Mouse (Mus musculus): ENCODE results near the gene Nos1. TPM values are rescaled to one million over a fixed set of nuclear protein-coding genes. Genes with fewer than 3 reads are reported as not detected.

Nos1 gene
- polyA plus RNA-seq, 2 experiments = 0.41 to 0.70 TPM

GRCm38 (mm10) chr5:117890871-117891270 lies 110.0 kb downstream of the Nos1 start:
- DNase-seq (ENCODE audit: low spot score) (no peak), ATAC-seq (ENCODE audit: low FRiP score, low read depth) (no peak)
- TF ChIP-seq POLR2A (IDR thresholded peaks at IDR 0.05; ENCODE audit: borderline replicate concordance, extremely low read depth, insufficient read depth, insufficient read length) = no peak
- H3K4me2 ChIP-seq (replicated peaks; ENCODE audit: low read depth, low read length, severe bottlenecking) = no peak overlapping the region
- H3K9me3 ChIP-seq (ENCODE audit: control insufficient read depth, low read length) = no peaks in the 10 kb centered on the region
- no peaks in the 10 kb centered on the region for H3K36me3 ChIP-seq (ENCODE audit: control insufficient read depth, insufficient read depth, low read length)
- WGBS = 74% methylated on average over 8 of the region's 8 CpGs
- H3K27me3 ChIP-seq (ENCODE audit: control insufficient read depth, insufficient read depth, low read length) = no peaks in the 10 kb centered on the region
- no peak overlapping the region for H3K27ac ChIP-seq (replicated peaks; ENCODE audit: low read depth, low read length)
- no peaks in the 10 kb centered on the region for H3K4me1 ChIP-seq (ENCODE audit: control insufficient read depth, insufficient read depth, low read length)
- no peak overlapping the region for H3K9ac ChIP-seq (ENCODE audit: low read depth, low read length, severe bottlenecking)
- no peak overlapping the region for H3K4me3 ChIP-seq (replicated peaks; ENCODE audit: low read length)

DNA sequence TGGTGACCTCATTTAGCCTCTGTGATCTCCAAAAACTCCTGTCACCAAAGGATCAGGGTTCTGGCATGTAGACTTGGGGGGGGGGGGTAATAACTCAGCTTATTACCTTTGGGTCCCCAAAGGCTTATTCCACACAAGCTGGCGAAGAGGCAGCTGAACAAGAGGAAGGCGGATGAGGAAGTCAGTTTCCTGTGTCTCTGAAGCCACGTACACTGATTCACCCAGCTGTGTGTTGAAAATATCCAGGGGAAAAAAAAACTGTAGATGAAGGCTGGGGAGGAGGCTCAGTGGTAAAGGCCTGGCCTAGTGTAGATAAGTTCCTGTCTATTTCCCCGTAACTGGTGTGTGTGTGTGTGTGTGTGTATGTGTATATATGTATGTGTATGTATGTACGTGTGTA lies 110.7 kb downstream of the Nos1 start:
- TF ChIP-seq POLR2A (IDR thresholded peaks at IDR 0.05; ENCODE audit: borderline replicate concordance, extremely low read depth, insufficient read depth, insufficient read length) = no peak
- Histone ChIP-seq H3K4me2 (replicated peaks; ENCODE audit: low read depth, low read length, severe bottlenecking) (no peak overlapping the region), H3K9ac (ENCODE audit: low read depth, low read length, severe bottlenecking) (no peak overlapping the region), H3K4me1 (ENCODE audit: control insufficient read depth, insufficient read depth, low read length) (no peaks in the 10 kb centered on the region), H3K36me3 (ENCODE audit: control insufficient read depth, insufficient read depth, low read length) (no peaks in the 10 kb centered on the region), H3K9me3 (ENCODE audit: control insufficient read depth, low read length) (no peaks in the 10 kb centered on the region), H3K27me3 (ENCODE audit: control insufficient read depth, insufficient read depth, low read length) (no peaks in the 10 kb centered on the region), H3K4me3 (replicated peaks; ENCODE audit: low read length) (no peak overlapping the region), H3K27ac (replicated peaks; ENCODE audit: low read depth, low read length) (no peak overlapping the region)
- ATAC-seq (ENCODE audit: low FRiP score, low read depth) (no peak), DNase-seq (ENCODE audit: low spot score) (no peak)
- WGBS = 77% methylated on average over 5 of the region's 5 CpGs

DNA sequence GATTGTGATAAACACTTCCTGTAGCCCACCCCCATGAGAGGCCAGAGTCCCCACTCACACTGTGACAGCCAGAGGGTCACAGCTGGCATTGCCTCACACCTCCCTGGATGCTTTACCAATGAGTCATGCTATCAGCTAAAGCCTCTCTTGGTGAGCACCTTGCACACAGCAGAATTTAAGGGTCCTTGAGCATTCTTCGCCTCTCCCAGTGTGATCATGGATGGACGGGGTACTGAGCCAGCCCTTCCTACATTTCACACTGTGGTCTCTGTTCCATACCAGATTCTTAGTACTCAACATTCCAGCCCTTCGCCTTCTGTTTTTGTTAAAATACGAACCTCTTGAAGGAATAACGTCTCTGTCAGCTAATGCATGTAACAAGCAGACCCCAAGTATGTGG lies 113.2 kb downstream of the Nos1 start:
- no peak for TF ChIP-seq POLR2A (IDR thresholded peaks at IDR 0.05; ENCODE audit: borderline replicate concordance, extremely low read depth, insufficient read depth, insufficient read length)
- H3K4me1 ChIP-seq (ENCODE audit: control insufficient read depth, insufficient read depth, low read length) = peaks cover 4% of the 10 kb centered on the region; the same call in 1 of the 2 replicates
- no peak for DNase-seq (ENCODE audit: low spot score)
- no peak overlapping the region for H3K4me3 ChIP-seq (replicated peaks; ENCODE audit: low read length)
- no peaks in the 10 kb centered on the region for H3K36me3 ChIP-seq (ENCODE audit: control insufficient read depth, insufficient read depth, low read length)
- no peak for ATAC-seq (ENCODE audit: low FRiP score, low read depth)
- no peak overlapping the region for H3K4me2 ChIP-seq (replicated peaks; ENCODE audit: low read depth, low read length, severe bottlenecking)
- no peaks in the 10 kb centered on the region for H3K9me3 ChIP-seq (ENCODE audit: control insufficient read depth, low read length)
- H3K27ac ChIP-seq (replicated peaks; ENCODE audit: low read depth, low read length) = no peak overlapping the region
- no peaks in the 10 kb centered on the region for H3K27me3 ChIP-seq (ENCODE audit: control insufficient read depth, insufficient read depth, low read length)
- 81% methylated on average over 5 of the region's 5 CpGs for WGBS
- no peak overlapping the region for H3K9ac ChIP-seq (ENCODE audit: low read depth, low read length, severe bottlenecking)

DNA sequence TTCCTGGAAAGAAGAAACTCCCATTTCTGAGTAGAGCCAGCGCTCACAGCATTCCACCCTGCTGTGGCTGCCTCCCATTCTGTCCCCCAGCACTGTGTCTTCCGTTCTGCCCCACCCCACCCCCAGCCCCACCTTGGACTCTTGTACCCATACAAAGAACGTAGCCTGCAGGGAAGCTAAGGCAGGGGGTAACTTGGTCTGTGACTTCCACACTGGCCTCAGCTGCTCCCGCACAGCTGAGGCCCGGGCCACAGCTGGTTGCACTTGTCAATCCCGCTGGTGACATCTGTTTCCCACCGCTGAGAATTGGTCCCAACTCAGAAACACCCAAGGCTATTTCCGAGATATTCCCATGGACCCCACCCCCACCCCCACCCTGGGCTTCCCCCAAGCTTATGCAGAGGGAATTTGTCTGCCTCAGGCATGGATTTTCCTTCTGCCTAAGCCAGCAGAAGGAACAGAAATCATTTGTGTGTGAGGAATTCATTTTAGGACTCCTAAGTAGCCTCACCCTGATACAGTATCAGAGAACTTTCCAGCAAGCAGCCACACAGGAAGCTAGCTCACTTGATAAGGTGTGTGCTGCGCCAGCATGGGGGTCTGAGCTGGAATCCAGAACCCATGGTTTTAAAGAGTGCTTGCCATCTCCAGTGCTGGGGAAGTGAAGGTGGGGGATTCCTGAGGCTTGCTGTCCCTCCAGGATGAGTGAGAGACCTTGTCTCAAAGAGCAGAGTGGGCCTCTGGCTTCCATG lies 117.4 kb downstream of the Nos1 start:
- ATAC-seq (ENCODE audit: low FRiP score, low read depth) (peak; percentile 82), DNase-seq (ENCODE audit: low spot score) (peak; percentile 54)
- TF ChIP-seq POLR2A (IDR thresholded peaks at IDR 0.05; ENCODE audit: borderline replicate concordance, extremely low read depth, insufficient read depth, insufficient read length) = no peak
- Histone ChIP-seq H3K4me3 (replicated peaks; ENCODE audit: low read length) (no peak overlapping the region), H3K9ac (ENCODE audit: low read depth, low read length, severe bottlenecking) (no peak overlapping the region), H3K4me1 (ENCODE audit: control insufficient read depth, insufficient read depth, low read length) (peaks cover 7% of the 10 kb centered on the region; the same call in 1 of the 2 replicates), H3K9me3 (ENCODE audit: control insufficient read depth, low read length) (no peaks in the 10 kb centered on the region), H3K27me3 (ENCODE audit: control insufficient read depth, insufficient read depth, low read length) (no peaks in the 10 kb centered on the region), H3K4me2 (replicated peaks; ENCODE audit: low read depth, low read length, severe bottlenecking) (no peak overlapping the region), H3K27ac (replicated peaks; ENCODE audit: low read depth, low read length) (no peak overlapping the region), H3K36me3 (ENCODE audit: control insufficient read depth, insufficient read depth, low read length) (no peaks in the 10 kb centered on the region)
- WGBS = 15% methylated on average over 9 of the region's 9 CpGs

DNA sequence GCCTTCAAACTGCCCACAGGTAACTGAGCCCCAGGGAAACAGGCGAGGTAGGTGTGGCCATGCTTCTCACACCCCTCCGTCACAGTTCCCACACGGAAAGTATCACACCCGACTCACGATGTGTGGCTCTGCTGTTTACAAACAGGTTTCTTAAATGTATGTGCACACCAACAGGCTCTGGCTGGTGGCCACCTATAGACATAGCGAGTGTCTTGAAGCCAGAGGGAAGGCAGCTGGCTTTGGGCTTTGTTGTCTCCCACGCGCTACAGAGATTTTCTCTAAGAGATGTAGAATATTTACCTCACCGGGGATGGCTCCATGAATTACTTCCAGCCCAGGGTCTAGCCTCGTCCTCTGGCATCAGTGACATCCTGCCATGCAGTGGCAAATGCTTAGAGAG lies 118.5 kb downstream of the Nos1 start:
- no peak overlapping the region for H3K27ac ChIP-seq (replicated peaks; ENCODE audit: low read depth, low read length)
- 63% methylated on average over 10 of the region's 10 CpGs for WGBS

More for the DNA sequence above, 118.5 kb downstream of the Nos1 start:
- no peak for TF ChIP-seq POLR2A (IDR thresholded peaks at IDR 0.05; ENCODE audit: borderline replicate concordance, extremely low read depth, insufficient read depth, insufficient read length)
- no peak overlapping the region for H3K4me3 ChIP-seq (replicated peaks; ENCODE audit: low read length)
- ATAC-seq (ENCODE audit: low FRiP score, low read depth) = no peak
- H3K36me3 ChIP-seq (ENCODE audit: control insufficient read depth, insufficient read depth, low read length) = no peaks in the 10 kb centered on the region
- H3K9me3 ChIP-seq (ENCODE audit: control insufficient read depth, low read length) = no peaks in the 10 kb centered on the region
- H3K9ac ChIP-seq (ENCODE audit: low read depth, low read length, severe bottlenecking) = no peak overlapping the region
- H3K4me2 ChIP-seq (replicated peaks; ENCODE audit: low read depth, low read length, severe bottlenecking) = no peak overlapping the region
- no peaks in the 10 kb centered on the region for H3K27me3 ChIP-seq (ENCODE audit: control insufficient read depth, insufficient read depth, low read length)
- DNase-seq (ENCODE audit: low spot score) = no peak
- peaks cover 7% of the 10 kb centered on the region; the same call in 1 of the 2 replicates for H3K4me1 ChIP-seq (ENCODE audit: control insufficient read depth, insufficient read depth, low read length)
